Mouse (Mus musculus) forebrain, embryonic 11.5 days (tissue): ENCODE measurements around the gene Degs1. TPM values are rescaled to one million over a fixed set of nuclear protein-coding genes. Genes with fewer than 3 reads are reported as not detected.
A peak's percentile ranks its signal among the peaks of the same experiment; 100 is the strongest.

Experiments used
- ATAC-seq: fragments of 200-750 bp; cut with Nextera tagmentation; replicated peaks from 2 replicates; pipeline ENCODE4 v1.8.0; 2017; ENCODE audit warnings: moderate TSS enrichment; ENCODE audit not compliant: low FRiP score
- DNase-seq: peaks from one replicate; pipeline ENCODE4 v3.0.0-alpha.2; 2017; ENCODE audit warnings: low spot score
- H3K27ac ChIP-seq: fragments of 300-500 bp; sonication (generic); 2 replicates; pipeline ENCODE4 v1.5.1; 2014; ENCODE audit warnings: low read depth, low read length
- H3K27me3 ChIP-seq: fragments of 300-500 bp; sonication (generic); 2 replicates; pipeline ENCODE4 v1.6.1; 2014; ENCODE audit warnings: mild to moderate bottlenecking, low read length, mixed read lengths; ENCODE audit not compliant: control insufficient read depth, insufficient read depth
- H3K36me3 ChIP-seq: fragments of 300-500 bp; sonication (generic); 2 replicates; pipeline ENCODE4 v1.6.1; 2014; ENCODE audit warnings: mild to moderate bottlenecking, low read length, moderate library complexity, mixed read lengths; ENCODE audit not compliant: control insufficient read depth, insufficient read depth
- H3K4me1 ChIP-seq: fragments of 300-500 bp; sonication (generic); replicated peaks from 2 replicates; pipeline ENCODE4 v1.6.1; 2014; ENCODE audit warnings: low read length, mixed read lengths; ENCODE audit not compliant: control insufficient read depth, insufficient read depth
- H3K4me2 ChIP-seq: fragments of 300-500 bp; sonication (generic); 2 replicates; pipeline ENCODE4 v1.6.1; 2014; ENCODE audit warnings: low read depth, mild to moderate bottlenecking, low read length, moderate library complexity, mixed read lengths; ENCODE audit not compliant: severe bottlenecking
- H3K4me3 ChIP-seq: fragments of 300-500 bp; sonication (generic); 2 replicates; pipeline ENCODE4 v1.5.1; 2014; ENCODE audit warnings: low read depth, low read length
- H3K9ac ChIP-seq: fragments of 300-500 bp; sonication (generic); 2 replicates; pipeline ENCODE4 v1.6.1; 2014; ENCODE audit warnings: low read length
- H3K9me3 ChIP-seq: fragments of 300-500 bp; sonication (generic); 2 replicates; pipeline ENCODE4 v1.6.1; 2016; ENCODE audit warnings: low read length, mixed read lengths; ENCODE audit not compliant: control insufficient read depth
- WGBS: fragments of 180-500 bp; shearing (Covaris S2); extraction: QIAGEN DNeasy Blood & Tissue Kit; methylation state at CpG from one replicate; pipeline ENCODE4 v1.1.7; 2014; 5-methylcytosine and 5-hydroxymethylcytosine counted together
- polyA plus RNA-seq: library from polyadenylated mRNA; unstranded; fragments of >200 nt; fragmentation: Nextera tagmentation; extraction: Ambion mirVana; gene quantifications from 2 replicates; pipeline ENCODE4 v1.2.1, GENCODE M21; 2014

Degs1 gene
- polyA plus RNA-seq, 1 experiment from 2014 or later, result 65.8 TPM

DNA sequence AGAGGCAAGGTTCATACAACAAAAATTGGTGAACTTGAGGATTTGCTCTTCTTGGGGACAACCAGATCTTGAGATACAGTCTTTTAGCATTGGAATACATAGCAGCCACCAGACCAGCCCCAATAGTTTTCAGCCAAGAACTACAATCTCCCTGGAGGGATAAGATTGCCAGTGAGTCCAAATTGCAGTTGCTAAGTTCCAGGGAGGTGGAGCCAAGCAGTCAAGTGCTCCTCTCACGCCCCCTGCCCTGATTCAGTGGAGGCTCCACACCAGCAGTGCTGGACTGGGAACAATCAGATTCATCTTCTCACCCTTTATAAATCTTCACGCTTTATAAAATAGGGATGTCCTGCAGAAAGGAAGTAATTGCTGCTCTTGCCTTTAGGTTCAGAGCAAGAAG is 7.2 kb upstream of the Degs1 start:
- DNase-seq (no peak), ATAC-seq (no peak)
- Histone ChIP-seq H3K27me3 (no peaks in the 10 kb centered on the region), H3K4me1 (no peaks in the 10 kb centered on the region), H3K27ac (no peak overlapping the region), H3K4me2 (no peak overlapping the region), H3K4me3 (no peak overlapping the region), H3K36me3 (no peaks in the 10 kb centered on the region), H3K9ac (no peak overlapping the region), H3K9me3 (no peaks in the 10 kb centered on the region; the same call in 1 of the 2 replicates)
- 73% methylated on average over 2 of the region's 2 CpGs for WGBS

DNA sequence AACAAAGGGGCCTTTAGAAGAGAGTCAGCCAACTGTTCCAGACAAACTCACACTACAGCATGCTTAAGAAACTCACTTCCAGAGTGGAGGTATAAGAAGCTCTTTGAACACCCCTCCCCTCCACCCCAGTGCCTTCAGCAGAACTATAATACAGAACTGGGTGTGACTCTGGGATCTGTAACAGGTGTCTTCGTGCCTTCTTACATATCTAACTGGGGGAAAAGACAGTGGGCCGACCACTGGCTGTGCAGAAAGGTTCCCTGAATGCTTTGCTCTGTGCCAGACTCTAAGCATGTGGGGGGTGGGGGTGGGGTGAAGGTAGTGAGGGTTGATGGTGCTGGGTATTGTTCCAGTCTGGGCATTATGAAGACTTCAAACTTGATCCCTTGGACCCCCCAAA is 6.0 kb upstream of the Degs1 start:
- 47% methylated on average over 2 of the region's 2 CpGs for WGBS
- no peak for DNase-seq

DNA sequence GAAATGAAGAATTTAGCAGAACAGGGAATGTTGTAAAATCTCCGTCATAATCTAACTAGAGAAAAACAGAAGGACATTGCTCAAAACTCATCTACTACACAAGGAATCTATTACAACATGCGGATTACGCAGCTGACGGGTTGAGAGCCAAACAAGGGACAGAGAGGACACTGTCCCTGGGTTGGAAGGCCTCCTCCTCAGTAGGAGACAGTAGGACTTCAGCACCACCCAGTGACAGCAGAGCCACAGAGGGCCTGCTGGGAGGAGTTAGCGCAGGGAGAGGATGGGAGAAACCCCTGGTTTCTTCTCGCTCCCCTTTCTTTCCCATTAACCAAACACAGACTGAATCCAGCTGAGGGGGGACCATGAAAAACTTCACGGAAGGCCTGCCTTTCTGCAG is 5.2 kb upstream of the Degs1 start:
- WGBS, result 70% methylated on average over 7 of the region's 7 CpGs

More for the DNA sequence above, 6.0 kb upstream of the Degs1 start:
- Histone ChIP-seq H3K9me3 (no peaks in the 10 kb centered on the region), H3K9ac (no peak overlapping the region), H3K27ac (no peak overlapping the region), H3K27me3 (peaks cover 3% of the 10 kb centered on the region; the same call in 1 of the 2 replicates), H3K36me3 (no peaks in the 10 kb centered on the region), H3K4me1 (no peaks in the 10 kb centered on the region), H3K4me3 (no peak overlapping the region), H3K4me2 (no peak overlapping the region)
- no peak for ATAC-seq

DNA sequence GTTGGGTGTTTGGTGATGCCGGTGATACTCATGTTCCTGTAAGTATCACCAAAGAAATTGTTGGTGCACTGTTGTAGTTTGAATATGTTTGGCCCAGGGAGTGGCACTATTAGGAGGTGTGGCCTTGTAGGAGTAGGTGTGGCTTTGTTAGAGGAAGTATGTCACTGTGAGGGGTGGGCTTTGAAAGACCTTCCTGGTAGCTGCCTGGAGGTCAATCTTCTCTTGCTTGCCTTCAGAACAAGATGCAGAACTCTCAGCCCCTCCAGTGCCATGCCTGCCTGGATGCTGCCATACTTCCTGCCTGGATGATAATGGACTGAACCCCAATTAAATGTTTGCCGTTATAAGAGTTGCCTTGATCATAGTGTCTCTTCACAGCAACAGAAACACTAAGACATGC is 2.2 kb upstream of the Degs1 start:
- H3K9ac ChIP-seq, result no peak overlapping the region
- H3K4me3 ChIP-seq, result no peak overlapping the region
- 91% methylated on average over 2 of the region's 2 CpGs for WGBS
- ATAC-seq (no peak), DNase-seq (no peak)
- H3K9me3 ChIP-seq, result no peaks in the 10 kb centered on the region
- H3K4me1 ChIP-seq, result peaks cover 10% of the 10 kb centered on the region
- H3K4me2 ChIP-seq, result no peak overlapping the region
- H3K27me3 ChIP-seq, result peaks cover 3% of the 10 kb centered on the region; the same call in 1 of the 2 replicates
- H3K27ac ChIP-seq, result no peak overlapping the region
- no peaks in the 10 kb centered on the region for H3K36me3 ChIP-seq

More for the DNA sequence above, 5.2 kb upstream of the Degs1 start:
- Histone ChIP-seq H3K27me3 (peaks cover 3% of the 10 kb centered on the region; the same call in 1 of the 2 replicates), H3K4me3 (no peak overlapping the region), H3K4me2 (no peak overlapping the region), H3K27ac (no peak overlapping the region), H3K9me3 (no peaks in the 10 kb centered on the region), H3K9ac (no peak overlapping the region), H3K4me1 (no peaks in the 10 kb centered on the region), H3K36me3 (no peaks in the 10 kb centered on the region)
- DNase-seq, result no peak
- no peak for ATAC-seq

DNA sequence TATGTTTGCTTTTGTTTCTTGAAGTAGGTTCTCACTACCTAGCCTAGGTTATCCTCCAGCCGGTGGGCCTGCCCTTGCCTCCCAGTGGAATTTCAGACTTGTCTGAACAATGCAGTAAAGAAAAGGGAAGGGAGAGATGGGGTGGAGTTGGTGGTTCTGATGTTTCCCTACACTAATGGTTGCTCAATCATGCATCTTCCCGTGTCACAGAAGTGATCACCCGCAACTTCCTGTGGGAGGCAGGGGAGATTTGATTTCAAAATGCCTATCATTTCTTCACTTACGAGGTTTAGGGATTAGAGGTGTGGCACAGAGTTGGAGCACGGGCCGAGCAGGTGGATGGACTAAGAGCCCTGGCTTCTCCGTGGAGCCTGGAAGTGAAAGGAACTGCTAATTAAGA is 627 bp upstream of the Degs1 start:
- no peak for ATAC-seq
- Histone ChIP-seq H3K9me3 (no peaks in the 10 kb centered on the region), H3K4me3 (no peak overlapping the region), H3K4me2 (peak overlapping the region; percentile 50), H3K36me3 (no peaks in the 10 kb centered on the region; the same call in none of the 2 replicates), H3K9ac (no peak overlapping the region), H3K4me1 (peaks cover 10% of the 10 kb centered on the region), H3K27me3 (peaks cover 3% of the 10 kb centered on the region; the same call in 1 of the 2 replicates), H3K27ac (no peak overlapping the region)
- no peak for DNase-seq
- WGBS, result 30% methylated on average over 7 of the region's 7 CpGs

DNA sequence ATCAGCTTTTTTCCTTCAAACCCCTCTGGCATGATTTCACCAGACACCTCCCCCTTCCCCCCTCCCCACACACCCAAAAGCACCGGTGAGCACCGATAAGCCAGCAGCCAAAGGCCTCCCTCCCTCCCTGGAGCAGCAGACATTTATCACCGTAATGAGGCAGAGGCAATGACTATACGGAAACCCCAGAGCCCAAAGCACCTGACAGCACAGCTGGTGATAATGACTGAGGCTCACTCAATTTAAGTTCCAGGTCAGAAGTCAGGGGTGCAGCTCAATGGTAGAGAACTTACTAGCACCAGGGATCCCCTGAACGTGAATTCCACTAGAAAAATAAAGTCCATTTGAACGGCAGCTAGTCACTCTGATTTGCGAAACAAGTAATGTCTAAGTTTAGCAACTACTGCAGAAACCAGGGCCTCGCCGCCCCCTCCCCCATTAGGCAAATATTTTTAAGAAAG is 1.3 kb downstream of the Degs1 start:
- H3K9ac ChIP-seq, result 0 out of 2 replicates have a peak overlapping the region, but pooled peaks have one; percentile 16
- H3K4me2 ChIP-seq, result peak overlapping the region; percentile 50
- DNase-seq, result peak; percentile 57
- WGBS, result 21% methylated on average over 9 of the region's 9 CpGs
- peaks cover 3% of the 10 kb centered on the region; the same call in 1 of the 2 replicates for H3K27me3 ChIP-seq
- no peak for ATAC-seq
- no peak overlapping the region for H3K27ac ChIP-seq
- peaks cover 10% of the 10 kb centered on the region for H3K4me1 ChIP-seq
- peaks cover 2% of the 10 kb centered on the region for H3K36me3 ChIP-seq
- H3K4me3 ChIP-seq, result peak overlapping the region; percentile 68
- no peaks in the 10 kb centered on the region for H3K9me3 ChIP-seq

DNA sequence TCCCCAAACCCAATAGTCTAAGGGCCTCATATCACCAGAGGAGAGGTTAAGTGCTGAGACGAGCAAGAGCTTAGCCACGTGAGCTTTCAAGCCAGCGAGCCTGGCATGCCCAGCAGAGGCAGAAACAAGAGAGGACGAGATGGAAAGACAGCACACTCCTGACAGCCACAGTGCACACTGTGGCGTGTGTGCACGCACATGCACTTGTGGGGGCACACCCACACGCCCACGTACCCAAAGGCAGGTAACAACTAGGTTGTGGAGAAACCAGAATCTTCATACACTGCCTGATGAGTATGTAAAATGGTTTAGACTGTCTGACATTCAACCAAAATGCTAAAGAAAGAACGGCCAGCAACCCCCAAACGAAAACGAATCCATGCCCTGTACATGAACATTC is 2.0 kb downstream of the Degs1 start:
- H3K27ac ChIP-seq, result no peak overlapping the region
- ATAC-seq, result no peak
- peak overlapping the region; percentile 50 for H3K4me2 ChIP-seq
- WGBS, result 63% methylated on average over 11 of the region's 11 CpGs
- DNase-seq, result no peak
- H3K36me3 ChIP-seq, result peaks cover 6% of the 10 kb centered on the region
- no peaks in the 10 kb centered on the region for H3K9me3 ChIP-seq
- peaks cover 10% of the 10 kb centered on the region for H3K4me1 ChIP-seq
- peaks cover 3% of the 10 kb centered on the region; the same call in 1 of the 2 replicates for H3K27me3 ChIP-seq
- H3K4me3 ChIP-seq, result no peak overlapping the region
- peak overlapping the region; percentile 23; the same call in 1 of the 2 replicates for H3K9ac ChIP-seq

DNA sequence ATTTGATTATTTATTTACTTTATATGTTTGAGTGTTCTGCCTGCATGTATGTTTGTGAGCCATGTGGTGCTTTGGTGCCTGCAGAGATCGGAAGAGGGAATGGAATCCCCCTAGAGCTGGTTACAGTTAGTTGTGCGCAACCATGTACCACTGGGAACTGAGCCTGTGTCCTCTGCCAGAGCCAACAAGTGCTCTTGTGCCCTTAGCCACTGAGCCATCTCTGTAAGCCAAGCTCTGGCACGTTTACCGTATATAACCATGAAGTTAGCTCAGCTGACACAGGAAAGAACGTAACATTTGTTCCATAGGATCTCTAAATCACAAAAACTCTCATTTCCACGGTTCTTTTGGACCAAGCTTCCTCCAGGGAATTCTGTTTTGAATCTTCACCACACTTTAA is 2.6 kb downstream of the Degs1 start:
- H3K9me3 ChIP-seq, result no peaks in the 10 kb centered on the region
- peaks cover 3% of the 10 kb centered on the region; the same call in 1 of the 2 replicates for H3K27me3 ChIP-seq
- ATAC-seq, result no peak
- H3K4me2 ChIP-seq, result no peak overlapping the region
- no peak overlapping the region for H3K4me3 ChIP-seq
- H3K9ac ChIP-seq, result no peak overlapping the region
- no peak for DNase-seq
- WGBS, result 88% methylated on average over 6 of the region's 6 CpGs
- peaks cover 6% of the 10 kb centered on the region for H3K36me3 ChIP-seq
- no peak overlapping the region for H3K27ac ChIP-seq
- H3K4me1 ChIP-seq, result peaks cover 10% of the 10 kb centered on the region

DNA sequence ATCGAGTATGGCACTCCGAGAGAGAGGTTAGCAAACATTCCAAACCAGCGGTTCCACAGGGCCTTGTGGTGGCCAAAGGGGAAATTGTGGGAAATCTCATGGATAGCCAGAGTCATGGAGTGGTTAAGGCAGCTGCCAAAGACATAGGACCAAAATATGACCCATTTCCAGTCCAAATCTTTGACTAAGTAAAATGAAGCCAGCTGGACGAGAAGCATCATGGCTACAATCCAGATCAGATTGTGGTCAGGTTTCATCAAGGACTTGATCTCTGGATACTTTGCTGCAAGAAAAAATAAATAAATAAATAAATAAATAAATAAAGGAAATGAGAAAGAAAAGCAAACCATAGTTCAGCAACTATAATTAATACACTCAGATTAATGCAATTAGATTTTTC is 3.2 kb downstream of the Degs1 start:
- peaks cover 6% of the 10 kb centered on the region for H3K36me3 ChIP-seq
- peaks cover 10% of the 10 kb centered on the region for H3K4me1 ChIP-seq
- DNase-seq (no peak), ATAC-seq (no peak)
- peaks cover 3% of the 10 kb centered on the region; the same call in 1 of the 2 replicates for H3K27me3 ChIP-seq
- no peaks in the 10 kb centered on the region for H3K9me3 ChIP-seq
- H3K27ac ChIP-seq, result no peak overlapping the region
- H3K4me2 ChIP-seq, result no peak overlapping the region
- H3K9ac ChIP-seq, result no peak overlapping the region
- no peak overlapping the region for H3K4me3 ChIP-seq
- 94% methylated on average over 4 of the region's 4 CpGs for WGBS
